Mouse (Mus musculus): ENCODE data around the gene Zfp825. TPM values are rescaled to one million over a fixed set of nuclear protein-coding genes. Genes with fewer than 3 reads are reported as not detected.
"Not testable (repeated sequence)": the region's sequence is repeated elsewhere in the genome, so short reads cannot be mapped to it uniquely, and the experiment has no call there.

Zfp825 gene
- 10.1 and 11.6 TPM in 2 replicates for total RNA-seq (2012; rRNA removed)

- Histone ChIP-seq H3K4me1 (ENCODE audit: control insufficient read depth in 2 of 2, insufficient read depth in 2 of 2, low read length in 2 of 2, poor library complexity in 1 of 2) (no peaks in the 10 kb centered on the region), H3K4me3 (ENCODE audit: insufficient read depth in 1 of 2, low read depth in 1 of 2, low read length in 2 of 2, poor library complexity in 1 of 2, severe bottlenecking in 1 of 2) (peak within 1 kb of the TSS; percentile 80 to 91), H3K27ac (ENCODE audit: insufficient read depth, low read depth, low read length, poor library complexity, severe bottlenecking) (peak within 1 kb of the TSS; percentile 81), H3K36me3 (ENCODE audit: control insufficient read depth, insufficient read depth, low read length, poor library complexity, severe bottlenecking) (no peaks in the 10 kb centered on the region), H3K9me3 (ENCODE audit: control insufficient read depth, insufficient read depth, low read depth, low read length) (no peaks in the 10 kb centered on the region), H3K9ac (ENCODE audit: insufficient read depth, low read depth, low read length, poor library complexity, severe bottlenecking) (peak within 1 kb of the TSS; percentile 76)
- no peak for TF ChIP-seq ZC3H11A (IDR thresholded peaks at IDR 0.05; ENCODE audit: borderline replicate concordance, low read depth, low read length)
- TF ChIP-seq ZNF384 (IDR thresholded peaks at IDR 0.05; ENCODE audit: low read depth, low read length) = no peak
- no peak for TF ChIP-seq MAFK (IDR thresholded peaks at IDR 0.05; ENCODE audit: insufficient read depth, low read depth, low read length)
- TF ChIP-seq CHD2 (IDR thresholded peaks at IDR 0.05; ENCODE audit: low read depth, low read length) = no peak
- TF ChIP-seq HCFC1 (IDR thresholded peaks at IDR 0.05; ENCODE audit: borderline replicate concordance, insufficient read depth, low read length) = no peak
- DNase-seq (ENCODE audit: low read depth, low spot score) = peak; percentile 76
- in situ Hi-C loops (cut with MboI; ENCODE audit: low sequenced_read_pairs in 2 of 2, unreplicated experiment in 2 of 2) = no loop called here
Measured at GRCm38 (mm10) chr13:74493911-74494679, at the start of gene Zfp825. Gene Zfp825 (minus strand): TSS chr13:74493992.

GRCm38 (mm10) chr13:74535418-74535817, 41.6 kb upstream of the Zfp825 start:
- DNase-seq (ENCODE audit: low read depth, low spot score); H3K9me3 ChIP-seq (ENCODE audit: control insufficient read depth, insufficient read depth, low read depth, low read length): not testable (repeated sequence)

GRCm38 (mm10) chr13:74534864-74535263, 41.1 kb upstream of the Zfp825 start:
- in situ Hi-C loops (cut with MboI; ENCODE audit: low sequenced_read_pairs in 2 of 2, unreplicated experiment in 2 of 2); H3K9me3 ChIP-seq (ENCODE audit: control insufficient read depth, insufficient read depth, low read depth, low read length); H3K36me3 ChIP-seq (ENCODE audit: control insufficient read depth, insufficient read depth, low read length, poor library complexity, severe bottlenecking); H3K27ac ChIP-seq (ENCODE audit: insufficient read depth, low read depth, low read length, poor library complexity, severe bottlenecking); H3K9ac ChIP-seq (ENCODE audit: insufficient read depth, low read depth, low read length, poor library complexity, severe bottlenecking); H3K4me3 ChIP-seq (ENCODE audit: insufficient read depth in 1 of 2, low read depth in 1 of 2, low read length in 2 of 2, poor library complexity in 1 of 2, severe bottlenecking in 1 of 2); H3K4me1 ChIP-seq (ENCODE audit: control insufficient read depth in 2 of 2, insufficient read depth in 2 of 2, low read length in 2 of 2, poor library complexity in 1 of 2): not testable (repeated sequence)
- peak; percentile 68 for DNase-seq (ENCODE audit: low read depth, low spot score)
- TF ChIP-seq ZC3H11A (IDR thresholded peaks at IDR 0.05; ENCODE audit: borderline replicate concordance, low read depth, low read length) = peak; percentile 35; the same call in 1 of the 2 replicates

More at GRCm38 (mm10) chr13:74535418-74535817, 41.6 kb upstream of the Zfp825 start:
- H3K27ac ChIP-seq (ENCODE audit: insufficient read depth, low read depth, low read length, poor library complexity, severe bottlenecking); H3K4me3 ChIP-seq (ENCODE audit: insufficient read depth in 1 of 2, low read depth in 1 of 2, low read length in 2 of 2, poor library complexity in 1 of 2, severe bottlenecking in 1 of 2); H3K9ac ChIP-seq (ENCODE audit: insufficient read depth, low read depth, low read length, poor library complexity, severe bottlenecking); H3K36me3 ChIP-seq (ENCODE audit: control insufficient read depth, insufficient read depth, low read length, poor library complexity, severe bottlenecking); in situ Hi-C loops (cut with MboI; ENCODE audit: low sequenced_read_pairs in 2 of 2, unreplicated experiment in 2 of 2); H3K4me1 ChIP-seq (ENCODE audit: control insufficient read depth in 2 of 2, insufficient read depth in 2 of 2, low read length in 2 of 2, poor library complexity in 1 of 2): not testable (repeated sequence)

- no peak for DNase-seq (ENCODE audit: low read depth, low spot score)
- TF ChIP-seq HCFC1 (IDR thresholded peaks at IDR 0.05; ENCODE audit: borderline replicate concordance, insufficient read depth, low read length) = no peak
- TF ChIP-seq ZNF384 (IDR thresholded peaks at IDR 0.05; ENCODE audit: low read depth, low read length) = no peak
- TF ChIP-seq CHD2 (IDR thresholded peaks at IDR 0.05; ENCODE audit: low read depth, low read length) = no peak
- TF ChIP-seq ZC3H11A (IDR thresholded peaks at IDR 0.05; ENCODE audit: borderline replicate concordance, low read depth, low read length) = no peak
- no peak for TF ChIP-seq MAFK (IDR thresholded peaks at IDR 0.05; ENCODE audit: insufficient read depth, low read depth, low read length)
- peak overlapping the region in 1 of 2 experiments; percentile 16; a peak in 1 of 4 replicates for H3K4me3 ChIP-seq (ENCODE audit: insufficient read depth in 1 of 2, low read depth in 1 of 2, low read length in 2 of 2, poor library complexity in 1 of 2, severe bottlenecking in 1 of 2)
- H3K27ac ChIP-seq (ENCODE audit: insufficient read depth, low read depth, low read length, poor library complexity, severe bottlenecking) = no peak overlapping the region
- in situ Hi-C loops (cut with MboI; ENCODE audit: low sequenced_read_pairs in 2 of 2, unreplicated experiment in 2 of 2) = no loop called here
- no peak overlapping the region for H3K9ac ChIP-seq (ENCODE audit: insufficient read depth, low read depth, low read length, poor library complexity, severe bottlenecking)
- no peaks in the 10 kb centered on the region for H3K36me3 ChIP-seq (ENCODE audit: control insufficient read depth, insufficient read depth, low read length, poor library complexity, severe bottlenecking)
- peaks cover 0 to 2% of the 10 kb centered on the region in 2 experiments; a peak in 1 of 4 replicates for H3K4me1 ChIP-seq (ENCODE audit: control insufficient read depth in 2 of 2, insufficient read depth in 2 of 2, low read length in 2 of 2, poor library complexity in 1 of 2)
- H3K9me3 ChIP-seq (ENCODE audit: control insufficient read depth, insufficient read depth, low read depth, low read length) = no peaks in the 10 kb centered on the region
Measured at GRCm38 (mm10) chr13:74534096-74534495, 40.3 kb upstream of the Zfp825 start.

- DNase-seq (ENCODE audit: low read depth, low spot score); H3K9me3 ChIP-seq (ENCODE audit: control insufficient read depth, insufficient read depth, low read depth, low read length); H3K36me3 ChIP-seq (ENCODE audit: control insufficient read depth, insufficient read depth, low read length, poor library complexity, severe bottlenecking); H3K27ac ChIP-seq (ENCODE audit: insufficient read depth, low read depth, low read length, poor library complexity, severe bottlenecking); H3K4me1 ChIP-seq (ENCODE audit: control insufficient read depth in 2 of 2, insufficient read depth in 2 of 2, low read length in 2 of 2, poor library complexity in 1 of 2); H3K9ac ChIP-seq (ENCODE audit: insufficient read depth, low read depth, low read length, poor library complexity, severe bottlenecking); H3K4me3 ChIP-seq (ENCODE audit: insufficient read depth in 1 of 2, low read depth in 1 of 2, low read length in 2 of 2, poor library complexity in 1 of 2, severe bottlenecking in 1 of 2); in situ Hi-C loops (cut with MboI; ENCODE audit: low sequenced_read_pairs in 2 of 2, unreplicated experiment in 2 of 2): not testable (repeated sequence)
Measured at GRCm38 (mm10) chr13:74531251-74531650, 37.5 kb upstream of the Zfp825 start.

GRCm38 (mm10) chr13:74529372-74529715, 35.6 kb upstream of the Zfp825 start:
- DNase-seq (ENCODE audit: low read depth, low spot score) = not testable (repeated sequence)

GRCm38 (mm10) chr13:74528519-74529371, 35.0 kb upstream of the Zfp825 start:
- in situ Hi-C loops (cut with MboI; ENCODE audit: low sequenced_read_pairs in 2 of 2, unreplicated experiment in 2 of 2); H3K4me1 ChIP-seq (ENCODE audit: control insufficient read depth in 2 of 2, insufficient read depth in 2 of 2, low read length in 2 of 2, poor library complexity in 1 of 2); H3K4me3 ChIP-seq (ENCODE audit: insufficient read depth in 1 of 2, low read depth in 1 of 2, low read length in 2 of 2, poor library complexity in 1 of 2, severe bottlenecking in 1 of 2); H3K9me3 ChIP-seq (ENCODE audit: control insufficient read depth, insufficient read depth, low read depth, low read length); H3K36me3 ChIP-seq (ENCODE audit: control insufficient read depth, insufficient read depth, low read length, poor library complexity, severe bottlenecking); H3K9ac ChIP-seq (ENCODE audit: insufficient read depth, low read depth, low read length, poor library complexity, severe bottlenecking); DNase-seq (ENCODE audit: low read depth, low spot score); H3K27ac ChIP-seq (ENCODE audit: insufficient read depth, low read depth, low read length, poor library complexity, severe bottlenecking): not testable (repeated sequence)

More at GRCm38 (mm10) chr13:74529372-74529715, 35.6 kb upstream of the Zfp825 start:
- H3K9ac ChIP-seq (ENCODE audit: insufficient read depth, low read depth, low read length, poor library complexity, severe bottlenecking); H3K27ac ChIP-seq (ENCODE audit: insufficient read depth, low read depth, low read length, poor library complexity, severe bottlenecking); H3K4me3 ChIP-seq (ENCODE audit: insufficient read depth in 1 of 2, low read depth in 1 of 2, low read length in 2 of 2, poor library complexity in 1 of 2, severe bottlenecking in 1 of 2); H3K4me1 ChIP-seq (ENCODE audit: control insufficient read depth in 2 of 2, insufficient read depth in 2 of 2, low read length in 2 of 2, poor library complexity in 1 of 2); H3K36me3 ChIP-seq (ENCODE audit: control insufficient read depth, insufficient read depth, low read length, poor library complexity, severe bottlenecking); H3K9me3 ChIP-seq (ENCODE audit: control insufficient read depth, insufficient read depth, low read depth, low read length); in situ Hi-C loops (cut with MboI; ENCODE audit: low sequenced_read_pairs in 2 of 2, unreplicated experiment in 2 of 2): not testable (repeated sequence)
